Comparison of ENCODE assay signal across 30 mouse cellular contexts in genomic region chrX:132574085-132574484, GRCm38 (mm10).
"Had no signal": no experiment of that assay in that cellular context is flagged by ENCODE, and none has a peak within 500 bp of the region (broad histone marks: within the 10 kb centered on the region; RNA-seq: fewer than 3 reads in every experiment).

No protein-coding gene starts in this region.

- H3K9me3 ChIP-seq: heart, embryonic 12.5 days; heart, embryonic 13.5 days; heart, embryonic 15.5 days; hindbrain, embryonic 10.5 days; hindbrain, embryonic 12.5 days; hindbrain, embryonic 13.5 days; hindbrain, embryonic 15.5 days; intestine, embryonic 15.5 days; kidney, embryonic 15.5 days had no signal

- DNase-seq: heart, postnatal 10 days; heart, postnatal 14 days; heart, postnatal 36 days; heart, postnatal 4 days; kidney, adult 11 months; kidney, adult 18-20 months; kidney, adult 2 months; kidney, adult 8-10 months; kidney, adult 9 months; kidney, postnatal 10 days; kidney, postnatal 14 days; kidney, postnatal 25 days; kidney, postnatal 36 days; kidney, postnatal 4 days; layer of hippocampus, adult 9-11 months; layer of hippocampus, postnatal 36 days had no signal

- H3K27ac ChIP-seq: heart, embryonic 13.5 days; heart, embryonic 15.5 days; hindbrain, embryonic 10.5 days; hindbrain, embryonic 12.5 days; hindbrain, embryonic 13.5 days; hindbrain, embryonic 14.5 days; hindbrain, embryonic 15.5 days; hindbrain, postnatal 0 days; intestine, embryonic 15.5 days; kidney, embryonic 15.5 days; kidney, postnatal 0 days; layer of hippocampus, adult 2 months; left cerebral cortex, adult 2 months had no signal

- H3K4me3 ChIP-seq: heart, embryonic 12.5 days; heart, embryonic 13.5 days; heart, embryonic 15.5 days; hindbrain, embryonic 10.5 days; hindbrain, embryonic 12.5 days; hindbrain, embryonic 13.5 days; hindbrain, embryonic 15.5 days; intestine, embryonic 15.5 days; kidney, embryonic 15.5 days; layer of hippocampus, adult 2 months; left cerebral cortex, adult 2 months had no signal

- H3K9ac ChIP-seq: heart, embryonic 12.5 days; heart, embryonic 13.5 days; heart, embryonic 15.5 days; hindbrain, embryonic 12.5 days; hindbrain, embryonic 13.5 days; hindbrain, embryonic 14.5 days; hindbrain, embryonic 15.5 days; intestine, embryonic 15.5 days; kidney, embryonic 15.5 days had no signal

- H3K36me3 ChIP-seq: heart, embryonic 12.5 days; heart, embryonic 13.5 days; heart, embryonic 15.5 days; hindbrain, embryonic 10.5 days; hindbrain, embryonic 12.5 days; hindbrain, embryonic 13.5 days; hindbrain, embryonic 15.5 days; intestine, embryonic 15.5 days; kidney, embryonic 15.5 days had no signal

- H3K4me1 ChIP-seq: heart, embryonic 12.5 days; heart, embryonic 13.5 days; heart, embryonic 15.5 days; hindbrain, embryonic 10.5 days; hindbrain, embryonic 12.5 days; hindbrain, embryonic 13.5 days; hindbrain, embryonic 15.5 days; intestine, embryonic 15.5 days; kidney, embryonic 15.5 days had no signal

- H3K27me3 ChIP-seq: heart, embryonic 12.5 days; heart, embryonic 13.5 days; heart, embryonic 15.5 days; hindbrain, embryonic 12.5 days; hindbrain, embryonic 13.5 days; hindbrain, embryonic 15.5 days; intestine, embryonic 15.5 days; kidney, embryonic 15.5 days had no signal
